Mouse (Mus musculus): ENCODE data around the gene Impad1. TPM values are rescaled to one million over a fixed set of nuclear protein-coding genes. Genes with fewer than 3 reads are reported as not detected.

Gene Impad1
- polyA plus RNA-seq (2015; fragmentation: Nextera tagmentation; extraction: Ambion mirVana) = 24.5 and 25.2 TPM in 2 replicates

DNA sequence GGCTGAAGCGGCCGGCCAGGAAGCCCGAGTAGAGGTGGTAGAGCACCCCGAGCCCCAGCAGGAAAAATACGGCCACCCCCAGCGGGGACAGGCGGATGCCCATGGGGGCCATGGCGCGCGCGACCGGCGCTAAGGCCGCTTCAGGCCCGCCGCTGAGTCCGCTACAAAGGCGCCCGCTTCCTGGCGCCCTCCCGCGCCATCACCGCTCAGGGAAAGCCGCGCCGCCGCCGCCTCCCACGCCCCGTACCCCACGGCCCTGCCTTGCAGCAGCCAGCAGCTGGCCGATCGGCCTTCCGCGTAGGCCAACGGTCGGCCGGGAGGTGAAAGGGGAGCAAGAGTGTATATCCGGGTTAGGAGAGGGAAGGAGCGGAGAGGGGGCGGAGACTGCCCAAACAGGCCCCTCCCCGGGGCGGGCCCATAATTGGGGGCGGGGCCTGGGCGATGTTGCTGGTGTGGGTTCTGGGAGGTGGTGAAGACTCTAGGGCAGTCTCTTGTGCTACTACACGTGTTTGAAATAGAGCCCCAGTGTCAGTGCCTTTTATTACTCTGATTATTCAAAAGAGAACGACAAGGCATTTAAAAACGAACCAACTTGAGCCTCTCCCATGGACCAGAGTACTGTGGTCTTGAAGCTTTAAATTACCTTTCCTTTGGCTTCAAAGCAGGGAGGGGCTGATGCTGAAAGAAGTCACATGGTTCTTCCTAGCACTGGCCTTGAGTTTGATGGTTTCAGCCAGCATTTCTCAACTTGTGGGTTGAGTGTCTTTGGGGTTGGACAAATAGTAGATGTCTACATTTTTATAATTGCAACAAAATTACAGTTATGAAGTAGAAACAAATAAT is at the start of gene Impad1:
Impad1 (minus strand) TSS at position 364 of the 843 bp plus-strand sequence.
- peak; percentile 96 for ATAC-seq

DNA sequence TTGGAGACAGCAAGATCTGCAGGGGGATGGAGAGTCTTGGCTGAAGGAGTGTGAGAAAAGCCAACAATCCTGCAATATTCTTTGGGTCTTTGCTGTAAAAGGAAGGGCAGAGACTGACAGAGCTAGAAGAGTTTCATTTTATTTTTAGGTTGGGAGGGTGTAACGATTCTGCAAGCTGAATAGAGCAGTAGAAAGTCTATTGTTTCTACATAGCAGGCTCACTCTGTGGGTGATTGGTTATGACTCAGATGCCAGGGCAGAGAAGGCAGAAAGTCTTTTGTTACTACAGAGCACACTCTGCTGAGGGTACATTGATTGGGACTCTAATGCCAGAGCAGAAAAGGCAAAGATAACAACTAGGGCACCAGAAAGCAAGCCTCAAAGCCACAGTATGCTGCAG is 47.0 kb upstream of the Impad1 start:
- ATAC-seq = no peak
- Histone ChIP-seq H3K4me2 (replicated peaks; ENCODE audit: low read depth, low read length) (no peak overlapping the region), H3K27ac (ENCODE audit: low read length) (no peak overlapping the region), H3K9ac (replicated peaks; ENCODE audit: low read depth) (no peak overlapping the region), H3K4me1 (ENCODE audit: insufficient read depth, low read depth, low read length) (no peaks in the 10 kb centered on the region), H3K36me3 (ENCODE audit: insufficient read depth, low read length) (no peaks in the 10 kb centered on the region), H3K9me3 (ENCODE audit: low read length) (no peaks in the 10 kb centered on the region), H3K4me3 (ENCODE audit: low read depth, low read length) (no peak overlapping the region), H3K27me3 (replicated peaks; ENCODE audit: insufficient read depth, low read length) (no peaks in the 10 kb centered on the region)
- no peak for DNase-seq (ENCODE audit: low spot score)
- 60% methylated on average over 1 of the region's 1 CpGs for WGBS
- TF ChIP-seq EP300 (IDR thresholded peaks at IDR 0.05) (no peak), CTCF (IDR thresholded peaks at IDR 0.05) (no peak)

More for the DNA sequence above, at the start of gene Impad1:
- Histone ChIP-seq H3K9ac (replicated peaks; ENCODE audit: low read depth) (peak within 1 kb of the TSS; percentile 81), H3K4me3 (ENCODE audit: low read depth, low read length) (peak within 1 kb of the TSS; percentile 81), H3K9me3 (ENCODE audit: low read length) (no peaks in the 10 kb centered on the region), H3K4me1 (ENCODE audit: insufficient read depth, low read depth, low read length) (peaks cover 4% of the 10 kb centered on the region; the same call in 1 of the 2 replicates), H3K27ac (ENCODE audit: low read length) (peak within 1 kb of the TSS; percentile 76), H3K4me2 (replicated peaks; ENCODE audit: low read depth, low read length) (peak within 1 kb of the TSS; percentile 80), H3K36me3 (ENCODE audit: insufficient read depth, low read length) (no peaks in the 10 kb centered on the region), H3K27me3 (replicated peaks; ENCODE audit: insufficient read depth, low read length) (no peaks in the 10 kb centered on the region)
- WGBS = 2% methylated on average over 42 of the region's 48 CpGs
- peak; percentile 93 for DNase-seq (ENCODE audit: low spot score)
- TF ChIP-seq EP300 (IDR thresholded peaks at IDR 0.05) = no peak

DNA sequence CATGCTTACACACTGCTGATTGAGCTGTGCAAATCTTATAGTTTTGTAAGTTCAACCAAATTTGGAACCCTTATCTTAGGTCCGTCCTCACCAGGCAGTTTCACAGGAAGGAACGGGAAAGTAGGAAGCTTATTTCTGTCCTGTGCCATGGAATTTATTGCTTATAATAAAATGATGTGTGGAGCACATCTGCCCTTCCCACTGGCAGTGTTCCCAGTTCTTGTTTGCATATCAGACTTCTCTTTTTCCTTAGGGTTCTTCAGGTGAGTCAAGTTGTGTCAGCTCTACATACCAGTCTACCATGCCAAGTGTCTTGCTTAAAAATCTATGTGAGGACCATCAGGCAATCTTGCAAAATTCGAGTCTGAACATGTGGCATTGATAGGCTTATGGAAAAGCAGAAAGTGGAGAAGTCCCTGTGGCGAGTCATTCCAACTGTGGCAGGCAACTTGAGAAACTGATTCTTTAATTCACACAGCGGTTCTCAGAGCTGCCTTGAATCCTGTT is 40.7 kb upstream of the Impad1 start:
- Histone ChIP-seq H3K4me1 (ENCODE audit: insufficient read depth, low read depth, low read length) (no peaks in the 10 kb centered on the region), H3K27me3 (replicated peaks; ENCODE audit: insufficient read depth, low read length) (no peaks in the 10 kb centered on the region), H3K27ac (ENCODE audit: low read length) (no peak overlapping the region), H3K9ac (replicated peaks; ENCODE audit: low read depth) (no peak overlapping the region), H3K9me3 (ENCODE audit: low read length) (no peaks in the 10 kb centered on the region), H3K36me3 (ENCODE audit: insufficient read depth, low read length) (no peaks in the 10 kb centered on the region), H3K4me3 (ENCODE audit: low read depth, low read length) (no peak overlapping the region), H3K4me2 (replicated peaks; ENCODE audit: low read depth, low read length) (no peak overlapping the region)
- peak; percentile 9 for DNase-seq (ENCODE audit: low spot score)
- no peak for ATAC-seq
- 34% methylated on average over 5 of the region's 5 CpGs for WGBS
- no peak for TF ChIP-seq EP300 (IDR thresholded peaks at IDR 0.05)
- TF ChIP-seq CTCF (IDR thresholded peaks at IDR 0.05) = no peak

DNA sequence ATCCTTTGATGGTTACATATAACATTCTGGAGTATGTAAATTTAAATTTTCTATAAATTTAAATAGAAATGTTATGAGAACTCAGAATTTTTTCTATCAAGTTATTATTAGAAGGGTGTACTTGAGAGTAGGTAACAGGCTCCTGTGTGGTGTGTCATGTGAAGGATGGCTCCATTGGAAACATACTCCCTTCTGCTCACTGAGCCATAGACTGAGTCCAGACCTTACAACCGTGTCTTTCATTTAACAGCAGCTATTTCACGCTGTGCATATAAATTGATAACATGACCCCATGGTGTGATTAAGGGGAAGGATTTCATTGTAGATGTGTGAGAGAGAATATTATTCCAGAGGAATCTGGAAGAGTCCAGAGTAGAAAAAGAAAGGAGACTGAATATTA is 35.0 kb upstream of the Impad1 start:
- H3K36me3 ChIP-seq (ENCODE audit: insufficient read depth, low read length) = no peaks in the 10 kb centered on the region
- DNase-seq (ENCODE audit: low spot score) (no peak), ATAC-seq (no peak)
- no peaks in the 10 kb centered on the region for H3K4me1 ChIP-seq (ENCODE audit: insufficient read depth, low read depth, low read length)
- H3K4me3 ChIP-seq (ENCODE audit: low read depth, low read length) = no peak overlapping the region
- no peak overlapping the region for H3K9ac ChIP-seq (replicated peaks; ENCODE audit: low read depth)
- no peak overlapping the region for H3K27ac ChIP-seq (ENCODE audit: low read length)
- H3K27me3 ChIP-seq (replicated peaks; ENCODE audit: insufficient read depth, low read length) = no peaks in the 10 kb centered on the region
- WGBS = 72% methylated on average over 2 of the region's 2 CpGs
- no peaks in the 10 kb centered on the region for H3K9me3 ChIP-seq (ENCODE audit: low read length)
- no peak for TF ChIP-seq CTCF (IDR thresholded peaks at IDR 0.05)
- TF ChIP-seq EP300 (IDR thresholded peaks at IDR 0.05) = no peak
- H3K4me2 ChIP-seq (replicated peaks; ENCODE audit: low read depth, low read length) = no peak overlapping the region

DNA sequence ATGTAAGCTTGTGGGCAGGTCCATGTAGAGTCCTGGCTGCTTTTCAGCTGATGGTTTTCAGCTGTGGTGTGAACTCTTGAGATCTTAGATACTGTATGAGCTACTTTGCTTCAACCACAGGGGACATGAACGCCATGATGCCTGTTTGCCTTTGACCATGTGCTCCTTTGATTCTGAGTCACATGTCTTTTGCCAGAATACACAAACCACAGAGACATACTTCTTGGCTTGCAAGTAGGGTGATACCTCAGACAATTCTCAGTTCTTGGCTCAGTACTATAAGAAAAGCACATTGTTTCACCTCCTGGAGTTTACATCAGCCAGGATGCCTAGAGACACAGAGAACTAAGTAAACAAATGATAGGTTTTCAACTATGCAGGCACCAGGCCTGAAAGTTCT is 29.0 kb upstream of the Impad1 start:
- 35% methylated on average over 1 of the region's 1 CpGs for WGBS

DNA sequence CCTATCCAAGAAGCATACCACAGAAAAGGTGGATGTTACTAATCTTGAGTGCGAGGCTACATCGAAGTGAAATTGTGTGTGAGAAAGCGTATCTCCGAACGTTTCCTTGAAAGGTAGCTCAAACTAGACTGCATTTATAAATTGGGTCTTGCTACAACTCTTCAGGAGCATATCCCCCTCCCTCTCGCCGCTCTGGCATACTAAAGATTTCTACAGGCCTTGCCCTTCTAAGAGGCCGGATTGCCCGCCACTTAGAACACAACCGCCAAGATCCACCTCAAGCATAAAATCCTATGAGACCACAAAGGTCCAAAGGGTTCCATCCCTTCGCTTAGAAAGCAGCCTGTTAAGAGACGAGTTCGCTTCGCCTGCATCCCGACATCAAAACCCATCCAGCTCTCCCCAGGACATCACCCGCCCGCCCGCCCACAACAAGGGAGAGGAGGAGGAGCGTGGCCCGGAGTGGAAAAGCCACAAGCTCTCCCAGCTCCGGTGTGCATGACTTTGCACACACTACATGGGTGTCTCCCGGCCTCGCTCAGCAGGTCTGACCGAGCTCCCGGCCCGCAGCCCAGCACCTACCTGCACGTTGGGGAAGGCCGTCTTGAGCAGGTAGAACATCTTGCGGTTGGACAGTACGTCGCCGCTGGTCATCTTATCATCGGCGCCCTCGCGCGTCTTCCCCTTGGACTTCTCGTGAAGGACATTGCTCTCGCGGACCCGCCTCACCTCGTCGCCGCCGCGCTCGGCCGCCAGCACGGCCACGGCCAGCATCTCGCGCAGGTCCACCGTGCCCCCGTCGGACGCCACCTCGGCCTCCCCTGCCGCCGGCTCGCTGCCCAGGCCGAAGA is 789 bp downstream of the Impad1 start:
- ATAC-seq (peak; percentile 70), DNase-seq (ENCODE audit: low spot score) (peak; percentile 72)
- H3K4me1 ChIP-seq (ENCODE audit: insufficient read depth, low read depth, low read length) = peaks cover 4% of the 10 kb centered on the region; the same call in 1 of the 2 replicates
- H3K4me2 ChIP-seq (replicated peaks; ENCODE audit: low read depth, low read length) = peak overlapping the region; percentile 80
- no peaks in the 10 kb centered on the region for H3K9me3 ChIP-seq (ENCODE audit: low read length)
- no peaks in the 10 kb centered on the region for H3K36me3 ChIP-seq (ENCODE audit: insufficient read depth, low read length)
- no peaks in the 10 kb centered on the region for H3K27me3 ChIP-seq (replicated peaks; ENCODE audit: insufficient read depth, low read length)
- under 1% methylated on average over 61 of the region's 61 CpGs for WGBS
- TF ChIP-seq CTCF (IDR thresholded peaks at IDR 0.05) (no peak), EP300 (IDR thresholded peaks at IDR 0.05) (no peak)
- peak overlapping the region; percentile 76 for H3K27ac ChIP-seq (ENCODE audit: low read length)
- H3K4me3 ChIP-seq (ENCODE audit: low read depth, low read length) = peak overlapping the region; percentile 81
- H3K9ac ChIP-seq (replicated peaks; ENCODE audit: low read depth) = peak overlapping the region; percentile 81

More for the DNA sequence above, 29.0 kb upstream of the Impad1 start:
- no peak overlapping the region for H3K4me2 ChIP-seq (replicated peaks; ENCODE audit: low read depth, low read length)
- no peak for DNase-seq (ENCODE audit: low spot score)
- TF ChIP-seq CTCF (IDR thresholded peaks at IDR 0.05) = no peak
- TF ChIP-seq EP300 (IDR thresholded peaks at IDR 0.05) = no peak
- no peaks in the 10 kb centered on the region for H3K4me1 ChIP-seq (ENCODE audit: insufficient read depth, low read depth, low read length)
- no peak overlapping the region for H3K4me3 ChIP-seq (ENCODE audit: low read depth, low read length)
- H3K27me3 ChIP-seq (replicated peaks; ENCODE audit: insufficient read depth, low read length) = no peaks in the 10 kb centered on the region
- H3K27ac ChIP-seq (ENCODE audit: low read length) = no peak overlapping the region
- H3K9ac ChIP-seq (replicated peaks; ENCODE audit: low read depth) = no peak overlapping the region
- no peaks in the 10 kb centered on the region for H3K36me3 ChIP-seq (ENCODE audit: insufficient read depth, low read length)
- no peak for ATAC-seq
- no peaks in the 10 kb centered on the region for H3K9me3 ChIP-seq (ENCODE audit: low read length)
